Mouse (Mus musculus) neural tube, embryonic 15.5 days (tissue): ENCODE data around the gene Gm49396. TPM values are rescaled to one million over a fixed set of nuclear protein-coding genes. Genes with fewer than 3 reads are reported as not detected.

Experiments
- ATAC-seq: fragments of 200-750 bp; cut with Nextera tagmentation; 2 replicates; pipeline ENCODE4 v1.8.0; 2017; ENCODE audit warnings: mild to moderate bottlenecking, moderate TSS enrichment, moderate library complexity; ENCODE audit not compliant: low FRiP score
- H3K27ac ChIP-seq: fragments of 300-500 bp; sonication (generic); replicated peaks from 2 replicates; pipeline ENCODE4 v1.5.1; 2015; ENCODE audit warnings: mild to moderate bottlenecking, inconsistent platforms
- H3K27me3 ChIP-seq: fragments of 300-500 bp; sonication (generic); replicated peaks from 2 replicates; pipeline ENCODE4 v1.6.1; 2015; ENCODE audit warnings: inconsistent platforms
- H3K36me3 ChIP-seq: fragments of 300-500 bp; sonication (generic); 2 replicates; pipeline ENCODE4 v1.6.1; 2015; ENCODE audit warnings: inconsistent platforms
- H3K4me1 ChIP-seq: fragments of 300-500 bp; sonication (generic); 2 replicates; pipeline ENCODE4 v1.6.1; 2015; ENCODE audit warnings: inconsistent platforms
- H3K4me2 ChIP-seq: fragments of 300-500 bp; sonication (generic); 2 replicates; pipeline ENCODE4 v1.6.1; 2015; ENCODE audit warnings: inconsistent platforms, mild to moderate bottlenecking, moderate library complexity
- H3K4me3 ChIP-seq: fragments of 300-500 bp; sonication (generic); replicated peaks from 2 replicates; pipeline ENCODE4 v1.5.1; 2015; ENCODE audit warnings: mild to moderate bottlenecking, inconsistent platforms
- H3K9ac ChIP-seq: fragments of 300-500 bp; sonication (generic); replicated peaks from 2 replicates; pipeline ENCODE4 v1.6.1; 2015; ENCODE audit warnings: mild to moderate bottlenecking, inconsistent platforms
- H3K9me3 ChIP-seq: fragments of 300-500 bp; sonication (generic); replicated peaks from 2 replicates; pipeline ENCODE4 v1.6.1; 2016; ENCODE audit warnings: inconsistent platforms
- WGBS: fragments of 180-500 bp; shearing (Covaris S2); methylation state at CpG from one replicate; pipeline ENCODE4 v1.1.7; 2015; ENCODE audit warnings: mixed read lengths; 5-methylcytosine and 5-hydroxymethylcytosine counted together
- polyA plus RNA-seq: library from polyadenylated mRNA; unstranded; fragments of >200 nt; fragmentation: Nextera tagmentation; extraction: Ambion mirVana; gene quantifications from 2 replicates; pipeline ENCODE4 v1.2.1, GENCODE M21; 2015

Gene Gm49396
- polyA plus RNA-seq, 1 experiment from 2014 or later = 14.6 TPM

- peaks cover 23% of the 10 kb centered on the region for H3K4me1 ChIP-seq
- no peak for ATAC-seq
- no peaks in the 10 kb centered on the region for H3K9me3 ChIP-seq
- no peaks in the 10 kb centered on the region for H3K27me3 ChIP-seq
- H3K27ac ChIP-seq = no peak overlapping the region
- no peak overlapping the region for H3K4me2 ChIP-seq
- WGBS = 89% methylated on average over 9 of the region's 9 CpGs
- H3K4me3 ChIP-seq = no peak overlapping the region
- no peak overlapping the region for H3K9ac ChIP-seq
- H3K36me3 ChIP-seq = 0 out of 2 replicates have a peak, but pooled peaks cover 4% of the 10 kb centered on the region
These were observed 27.9 kb downstream of the Gm49396 start for GRCm38 (mm10) chr7:30590927-30591604.

- H3K27ac ChIP-seq = no peak overlapping the region
- H3K4me3 ChIP-seq = no peak overlapping the region
- H3K9ac ChIP-seq = no peak overlapping the region
- no peaks in the 10 kb centered on the region for H3K9me3 ChIP-seq
- H3K36me3 ChIP-seq = no peaks in the 10 kb centered on the region
- no peak overlapping the region for H3K4me2 ChIP-seq
- no peaks in the 10 kb centered on the region for H3K27me3 ChIP-seq
- no peak for ATAC-seq
- H3K4me1 ChIP-seq = peaks cover 20% of the 10 kb centered on the region
- WGBS = 49% methylated on average over 4 of the region's 4 CpGs
These were observed 28.4 kb downstream of the Gm49396 start for GRCm38 (mm10) chr7:30591605-30591951.

GRCm38 (mm10) chr7:30592772-30593423 lies 29.8 kb downstream of the Gm49396 start:
- 61% methylated on average over 5 of the region's 5 CpGs for WGBS
- Histone ChIP-seq H3K27ac (no peak overlapping the region), H3K27me3 (no peaks in the 10 kb centered on the region), H3K4me2 (no peak overlapping the region), H3K9ac (no peak overlapping the region), H3K36me3 (no peaks in the 10 kb centered on the region), H3K4me3 (no peak overlapping the region), H3K4me1 (peaks cover 7% of the 10 kb centered on the region), H3K9me3 (no peaks in the 10 kb centered on the region)
- ATAC-seq = no peak

GRCm38 (mm10) chr7:30593579-30594509 lies 30.7 kb downstream of the Gm49396 start:
- Histone ChIP-seq H3K27ac (no peak overlapping the region), H3K36me3 (no peaks in the 10 kb centered on the region), H3K4me3 (no peak overlapping the region), H3K9ac (no peak overlapping the region), H3K27me3 (no peaks in the 10 kb centered on the region), H3K9me3 (no peaks in the 10 kb centered on the region), H3K4me1 (peaks cover 7% of the 10 kb centered on the region), H3K4me2 (no peak overlapping the region)
- no peak for ATAC-seq
- 72% methylated on average over 10 of the region's 10 CpGs for WGBS

GRCm38 (mm10) chr7:30594510-30595024 lies 31.4 kb downstream of the Gm49396 start:
- Histone ChIP-seq H3K4me2 (no peak overlapping the region), H3K9me3 (no peaks in the 10 kb centered on the region), H3K36me3 (no peaks in the 10 kb centered on the region), H3K4me3 (no peak overlapping the region), H3K9ac (no peak overlapping the region), H3K27me3 (no peaks in the 10 kb centered on the region), H3K27ac (no peak overlapping the region), H3K4me1 (peaks cover 8% of the 10 kb centered on the region)
- 69% methylated on average over 4 of the region's 4 CpGs for WGBS
- no peak for ATAC-seq

GRCm38 (mm10) chr7:30596093-30596492 lies 32.9 kb downstream of the Gm49396 start:
- peaks cover 12% of the 10 kb centered on the region for H3K4me1 ChIP-seq
- no peak overlapping the region for H3K27ac ChIP-seq
- no peaks in the 10 kb centered on the region for H3K9me3 ChIP-seq
- 83% methylated on average over 5 of the region's 5 CpGs for WGBS
- no peak overlapping the region for H3K4me3 ChIP-seq
- H3K36me3 ChIP-seq = no peaks in the 10 kb centered on the region
- H3K27me3 ChIP-seq = no peaks in the 10 kb centered on the region
- no peak for ATAC-seq
- no peak overlapping the region for H3K4me2 ChIP-seq
- no peak overlapping the region for H3K9ac ChIP-seq

- 78% methylated on average over 5 of the region's 5 CpGs for WGBS
- Histone ChIP-seq H3K27me3 (no peaks in the 10 kb centered on the region), H3K27ac (no peak overlapping the region), H3K4me1 (peaks cover 12% of the 10 kb centered on the region), H3K36me3 (no peaks in the 10 kb centered on the region), H3K9ac (no peak overlapping the region), H3K9me3 (no peaks in the 10 kb centered on the region), H3K4me3 (no peak overlapping the region), H3K4me2 (no peak overlapping the region)
- no peak for ATAC-seq
These were observed 33.7 kb downstream of the Gm49396 start for GRCm38 (mm10) chr7:30596811-30597210.

- ATAC-seq = no peak
- Histone ChIP-seq H3K4me1 (peaks cover 12% of the 10 kb centered on the region), H3K9me3 (no peaks in the 10 kb centered on the region), H3K9ac (no peak within 1 kb of the TSS), H3K27ac (peak within 1 kb of the TSS; percentile 56), H3K27me3 (no peaks in the 10 kb centered on the region), H3K4me3 (peak within 1 kb of the TSS; percentile 21; the same call in 1 of the 2 replicates), H3K36me3 (no peaks in the 10 kb centered on the region), H3K4me2 (peak within 1 kb of the TSS; percentile 52)
- 96% methylated on average over 12 of the region's 12 CpGs for WGBS
These were observed 35.6 kb downstream of the Gm49396 start, which contains the start of gene Zbtb32 for GRCm38 (mm10) chr7:30598786-30599185. TSS of gene Zbtb32 (minus strand) at chr7:30598909.

GRCm38 (mm10) chr7:30599933-30600353 lies 36.8 kb downstream of the Gm49396 start:
- Histone ChIP-seq H3K36me3 (no peaks in the 10 kb centered on the region), H3K9me3 (no peaks in the 10 kb centered on the region), H3K4me3 (peak overlapping the region; percentile 21), H3K4me2 (peak overlapping the region; percentile 52), H3K4me1 (peaks cover 12% of the 10 kb centered on the region), H3K27ac (peak overlapping the region; percentile 56), H3K9ac (0 out of 2 replicates have a peak overlapping the region, but pooled peaks have one; percentile 18), H3K27me3 (no peaks in the 10 kb centered on the region)
- peak; percentile 98 for ATAC-seq
- WGBS = 2% methylated on average over 16 of the region's 16 CpGs

- Histone ChIP-seq H3K9ac (no peak overlapping the region), H3K4me2 (no peak overlapping the region; the same call in 1 of the 2 replicates), H3K36me3 (no peaks in the 10 kb centered on the region), H3K27me3 (no peaks in the 10 kb centered on the region), H3K9me3 (no peaks in the 10 kb centered on the region), H3K4me1 (peaks cover 12% of the 10 kb centered on the region), H3K27ac (no peak overlapping the region), H3K4me3 (no peak overlapping the region)
- ATAC-seq = no peak; the same call in 1 of the 2 replicates
- 74% methylated on average over 7 of the region's 7 CpGs for WGBS
These were observed 37.5 kb downstream of the Gm49396 start for GRCm38 (mm10) chr7:30600651-30601050.

GRCm38 (mm10) chr7:30602583-30602982 lies 39.4 kb downstream of the Gm49396 start:
- Histone ChIP-seq H3K36me3 (no peaks in the 10 kb centered on the region), H3K9ac (no peak overlapping the region), H3K4me2 (no peak overlapping the region), H3K27me3 (no peaks in the 10 kb centered on the region), H3K4me1 (peaks cover 12% of the 10 kb centered on the region), H3K4me3 (no peak overlapping the region), H3K9me3 (no peaks in the 10 kb centered on the region), H3K27ac (no peak overlapping the region)
- 58% methylated on average over 3 of the region's 3 CpGs for WGBS
- ATAC-seq = no peak
